Mouse (Mus musculus) megakaryocyte, adult 5-6 weeks (primary cell): ENCODE results near the gene Slc25a26. TPM values are rescaled to one million over a fixed set of nuclear protein-coding genes. Genes with fewer than 3 reads are reported as not detected.

Experiments used
- ATAC-seq: 2 replicates; pipeline ENCODE4 v1.8.0; 2016; ENCODE audit warnings: mild to moderate bottlenecking, inconsistent platforms; ENCODE audit not compliant: poor library complexity, severe bottlenecking
- total RNA-seq, 2 experiments: library from RNA; stranded (forward) in 1 of 2; stranded (reverse) in 1 of 2; fragments of 153-499, 151-499 nt in 1 of 2; fragments of 221-1000, 200-1000 nt in 1 of 2; gene quantifications; 2 replicates each; pipeline versions ENCODE4 v1.2.3 to v1.2.4; 2015 to 2017

Slc25a26 gene
- total RNA-seq, 2 experiments from 2014 or later: 0.70 to 1.3 TPM

GRCm38 (mm10) chr6:94596761-94597485, 96.8 kb downstream of the Slc25a26 start:
- ATAC-seq: no peak

- no peak for ATAC-seq
Measured at GRCm38 (mm10) chr6:94598421-94598820, 98.3 kb downstream of the Slc25a26 start.

GRCm38 (mm10) chr6:94599016-94599415, 98.9 kb downstream of the Slc25a26 start:
- ATAC-seq: no peak

- no peak for ATAC-seq
Measured at GRCm38 (mm10) chr6:94601101-94601500, 101.0 kb downstream of the Slc25a26 start.

- no peak for ATAC-seq
Measured at GRCm38 (mm10) chr6:94601811-94602210, 101.7 kb downstream of the Slc25a26 start.

- 0 out of 2 replicates have a peak, but pooled peaks have one; percentile 34 for ATAC-seq
Measured at GRCm38 (mm10) chr6:94604072-94604471, 103.9 kb downstream of the Slc25a26 start.

- ATAC-seq: peak; percentile 77
Measured at GRCm38 (mm10) chr6:94604546-94604945, 104.4 kb downstream of the Slc25a26 start.

- no peak for ATAC-seq
Measured at GRCm38 (mm10) chr6:94613235-94613895, 113.2 kb downstream of the Slc25a26 start.

- no peak for ATAC-seq
Measured at GRCm38 (mm10) chr6:94614346-94614745, 114.2 kb downstream of the Slc25a26 start.

GRCm38 (mm10) chr6:94615936-94616335, 115.8 kb downstream of the Slc25a26 start:
- no peak for ATAC-seq

GRCm38 (mm10) chr6:94618671-94619070, 118.5 kb downstream of the Slc25a26 start:
- no peak for ATAC-seq

GRCm38 (mm10) chr6:94620287-94620686, 120.2 kb downstream of the Slc25a26 start:
- no peak for ATAC-seq

- ATAC-seq: no peak
Measured at GRCm38 (mm10) chr6:94620801-94621301, 120.7 kb downstream of the Slc25a26 start.

GRCm38 (mm10) chr6:94622983-94623382, 122.9 kb downstream of the Slc25a26 start:
- ATAC-seq: no peak

GRCm38 (mm10) chr6:94624543-94624942, 124.4 kb downstream of the Slc25a26 start:
- no peak for ATAC-seq

- no peak for ATAC-seq
Measured at GRCm38 (mm10) chr6:94625896-94626295, 125.8 kb downstream of the Slc25a26 start.

- no peak for ATAC-seq
Measured at GRCm38 (mm10) chr6:94626807-94627206, 126.7 kb downstream of the Slc25a26 start.

GRCm38 (mm10) chr6:94627714-94628595, 127.8 kb downstream of the Slc25a26 start:
- no peak for ATAC-seq

GRCm38 (mm10) chr6:94628787-94629186, 128.7 kb downstream of the Slc25a26 start:
- ATAC-seq: no peak

- no peak for ATAC-seq
Measured at GRCm38 (mm10) chr6:94631051-94631778, 131.1 kb downstream of the Slc25a26 start.

GRCm38 (mm10) chr6:94631779-94632082, 131.6 kb downstream of the Slc25a26 start:
- no peak for ATAC-seq
